18 mouse cellular contexts compared by ENCODE assay signal in the genomic region with DNA sequence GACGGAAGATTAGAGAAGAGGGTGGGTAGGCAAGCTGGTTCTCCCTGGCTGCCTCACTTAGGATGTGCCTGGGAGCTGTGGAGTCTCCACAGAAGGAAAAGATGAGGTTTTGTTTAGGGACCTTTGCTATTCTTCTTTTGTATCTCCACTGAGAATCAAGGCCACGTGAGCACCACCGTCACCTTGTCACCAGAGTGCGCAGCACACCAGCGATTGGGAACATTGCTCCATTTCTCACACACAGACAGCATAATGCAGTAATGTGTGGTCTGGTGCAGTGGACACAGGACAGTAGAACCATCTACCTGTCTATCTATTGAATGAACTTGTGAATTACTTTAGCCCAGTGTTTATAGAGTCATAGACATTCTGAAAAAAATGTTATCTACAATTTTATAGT.
DNase-seq lines count a peak whose midpoint lies in the region; ATAC-seq and TF ChIP-seq lines count a peak whose summit lies in the region.
"Had no signal": no experiment of that assay in that cellular context is flagged by ENCODE, and none has a peak within 500 bp of the region (broad histone marks: within the 10 kb centered on the region; RNA-seq: fewer than 3 reads in every experiment).

No protein-coding gene starts in this region.

- TF ChIP-seq CTCF in forebrain, postnatal 0 days (IDR thresholded peaks at IDR 0.05; ENCODE audit: low read depth), result peak; percentile 40
- TF ChIP-seq CTCF in liver, embryonic 14.5 days (IDR thresholded peaks at IDR 0.05; ENCODE audit: low read depth), result peak; percentile 31
- TF ChIP-seq CTCF in CH12.LX (conservative IDR thresholded peaks at IDR 0.05 in 1 of 2, IDR thresholded peaks at IDR 0.05 in 1 of 2; ENCODE audit: low read depth in 2 of 2, low read length in 2 of 2), result peak in 1 of 2 experiments; percentile 55; a peak in 2 of 4 replicates
- 0 out of 2 replicates have a peak, but pooled peaks have one; percentile 10 for TF ChIP-seq CTCF in bone marrow macrophage, adult 2 months (IDR thresholded peaks at IDR 0.05; ENCODE audit: low read depth, low read length)

- H3K36me3 ChIP-seq in forebrain, postnatal 0 days (ENCODE audit: insufficient read depth), result no peaks in the 10 kb centered on the region
- no peaks in the 10 kb centered on the region for H3K36me3 ChIP-seq in forebrain, embryonic 16.5 days (ENCODE audit: control insufficient read depth, insufficient read depth)
- no peaks in the 10 kb centered on the region for H3K36me3 ChIP-seq in liver, embryonic 14.5 days (replicated peaks; ENCODE audit: control insufficient read depth, insufficient read depth, low read depth)
- H3K36me3 ChIP-seq in liver, embryonic 12.5 days, result no peaks in the 10 kb centered on the region
- H3K36me3 ChIP-seq in CH12.LX (replicated peaks in 1 of 2; ENCODE audit: control insufficient read depth in 1 of 2, insufficient read depth in 1 of 2, low read length in 1 of 2), result no peaks in the 10 kb centered on the region
- H3K36me3 ChIP-seq: heart, embryonic 12.5 days; midbrain, embryonic 10.5 days; neural tube, embryonic 15.5 days had no signal

- dilution Hi-C loops in CH12.LX (cut with MboI; ENCODE audit: extremely low pct_ligation_motif_present, extremely low pct_unique_long_range_greater_than_20kb, low sequenced_read_pairs), result no loop called here

- no peak for ATAC-seq in forebrain, postnatal 0 days
- ATAC-seq in forebrain, embryonic 16.5 days, result no peak
- ATAC-seq in liver, embryonic 14.5 days (ENCODE audit: insufficient read depth), result no peak
- no peak for ATAC-seq in liver, embryonic 12.5 days
- no peak for ATAC-seq in frontal cortex, adult (ENCODE audit: low TSS enrichment)
- ATAC-seq: hindbrain, embryonic 16.5 days had no signal

- no peak for TF ChIP-seq EP300 in liver, embryonic 14.5 days (IDR thresholded peaks at IDR 0.05; ENCODE audit: low read depth)
- no peak for TF ChIP-seq EP300 in CH12.LX (IDR thresholded peaks at IDR 0.05; ENCODE audit: low read length)

- DNase-seq in forebrain, postnatal 0 days, result no peak
- no peak for DNase-seq in liver, embryonic 14.5 days (ENCODE audit: low read depth in 3 of 3, low spot score in 3 of 3)
- DNase-seq in CH12.LX (ENCODE audit: extremely low read depth), result no peak
- DNase-seq in T-cell, adult 2 months (ENCODE audit: low spot score), result no peak
- DNase-seq: cerebellum, adult 8-10 months; heart, postnatal 36 days; kidney, adult 9 months; layer of hippocampus, postnatal 36 days had no signal

- peak; percentile 62 for TF ChIP-seq RAD21 in CH12.LX (IDR thresholded peaks at IDR 0.05; ENCODE audit: low read depth, low read length)

- no peaks in the 10 kb centered on the region for H3K27me3 ChIP-seq in forebrain, postnatal 0 days (ENCODE audit: insufficient read depth, low read length)
- H3K27me3 ChIP-seq in forebrain, embryonic 16.5 days (replicated peaks; ENCODE audit: control insufficient read depth, insufficient read depth, low read length), result no peaks in the 10 kb centered on the region
- no peaks in the 10 kb centered on the region for H3K27me3 ChIP-seq in liver, embryonic 14.5 days (ENCODE audit: control insufficient read depth, insufficient read depth, low read length)
- no peaks in the 10 kb centered on the region for H3K27me3 ChIP-seq in liver, embryonic 12.5 days (replicated peaks)
- H3K27me3 ChIP-seq in CH12.LX (replicated peaks), result peaks cover 1% of the 10 kb centered on the region
- H3K27me3 ChIP-seq: embryonic facial prominence, embryonic 15.5 days; heart, embryonic 12.5 days; neural tube, embryonic 15.5 days had no signal

- no peak for TF ChIP-seq POLR2A in CH12.LX (IDR thresholded peaks at IDR 0.05; ENCODE audit: low read depth, low read length)
- no peak for TF ChIP-seq POLR2A in bone marrow macrophage, adult 2 months (IDR thresholded peaks at IDR 0.05; ENCODE audit: borderline replicate concordance, low read depth, low read length)

- H3K4me1 ChIP-seq in forebrain, postnatal 0 days (ENCODE audit: insufficient read depth), result peaks cover 16% of the 10 kb centered on the region
- H3K4me1 ChIP-seq in forebrain, embryonic 16.5 days (replicated peaks; ENCODE audit: control insufficient read depth, insufficient read depth, low read length), result peaks cover 52% of the 10 kb centered on the region
- no peaks in the 10 kb centered on the region for H3K4me1 ChIP-seq in liver, embryonic 14.5 days (replicated peaks; ENCODE audit: control insufficient read depth in 2 of 2, insufficient read depth in 2 of 2, low read length in 1 of 2)
- H3K4me1 ChIP-seq in liver, embryonic 12.5 days, result peaks cover 5% of the 10 kb centered on the region; the same call in 1 of the 2 replicates
- peaks cover 0 to 10% of the 10 kb centered on the region in 2 experiments; a peak in 2 of 4 replicates for H3K4me1 ChIP-seq in CH12.LX (ENCODE audit: control insufficient read depth in 1 of 2, insufficient read depth in 2 of 2)
- H3K4me1 ChIP-seq in bone marrow macrophage, adult 2 months (ENCODE audit: control insufficient read depth, insufficient read depth, low read length), result no peaks in the 10 kb centered on the region

- no peak overlapping the region for H3K4me3 ChIP-seq in forebrain, postnatal 0 days (ENCODE audit: low read depth, low read length)
- H3K4me3 ChIP-seq in forebrain, embryonic 16.5 days (replicated peaks; ENCODE audit: low read length), result no peak overlapping the region
- no peak overlapping the region for H3K4me3 ChIP-seq in liver, embryonic 14.5 days (ENCODE audit: insufficient read depth in 1 of 2, low read depth in 2 of 2, low read length in 2 of 2)
- no peak overlapping the region for H3K4me3 ChIP-seq in liver, embryonic 12.5 days
- H3K4me3 ChIP-seq in CH12.LX (replicated peaks in 1 of 3; ENCODE audit: low read depth in 2 of 3, low read length in 2 of 3, poor library complexity in 1 of 3), result no peak overlapping the region
- no peak overlapping the region for H3K4me3 ChIP-seq in bone marrow macrophage, adult 2 months (ENCODE audit: insufficient read depth, low read length)
- H3K4me3 ChIP-seq: embryonic facial prominence, embryonic 15.5 days; heart, embryonic 12.5 days; midbrain, embryonic 10.5 days; neural tube, embryonic 15.5 days had no signal

- no peak overlapping the region for H3K4me2 ChIP-seq in forebrain, postnatal 0 days (ENCODE audit: low read depth)
- H3K4me2 ChIP-seq in forebrain, embryonic 16.5 days (ENCODE audit: low read length), result no peak overlapping the region
- H3K4me2 ChIP-seq in liver, embryonic 14.5 days (ENCODE audit: low read depth), result no peak overlapping the region
- H3K4me2 ChIP-seq in liver, embryonic 12.5 days, result no peak overlapping the region
- no peak overlapping the region for H3K4me2 ChIP-seq in CH12.LX (ENCODE audit: insufficient read depth, low read depth, poor library complexity, severe bottlenecking)
- H3K4me2 ChIP-seq: embryonic facial prominence, embryonic 15.5 days; heart, embryonic 12.5 days; liver, embryonic 11.5 days; neural tube, embryonic 15.5 days had no signal

- H3K9ac ChIP-seq in forebrain, postnatal 0 days, result no peak overlapping the region
- H3K9ac ChIP-seq in forebrain, embryonic 16.5 days (replicated peaks; ENCODE audit: low read depth, low read length), result no peak overlapping the region
- no peak overlapping the region for H3K9ac ChIP-seq in liver, embryonic 14.5 days (replicated peaks)
- no peak overlapping the region for H3K9ac ChIP-seq in liver, embryonic 12.5 days
- H3K9ac ChIP-seq in CH12.LX (ENCODE audit: insufficient read depth, low read depth), result no peak overlapping the region
- H3K9ac ChIP-seq: embryonic facial prominence, embryonic 15.5 days; heart, embryonic 12.5 days; neural tube, embryonic 15.5 days had no signal

- no peaks in the 10 kb centered on the region for H3K79me2 ChIP-seq in CH12.LX (replicated peaks; ENCODE audit: control insufficient read depth, extremely low read depth, insufficient read depth, poor library complexity, severe bottlenecking)

- no peak overlapping the region for H3K27ac ChIP-seq in forebrain, postnatal 0 days (ENCODE audit: low read depth, low read length)
- no peak overlapping the region for H3K27ac ChIP-seq in forebrain, embryonic 16.5 days (ENCODE audit: low read length)
- no peak overlapping the region for H3K27ac ChIP-seq in liver, embryonic 14.5 days
- H3K27ac ChIP-seq in liver, embryonic 12.5 days, result no peak overlapping the region
- no peak overlapping the region for H3K27ac ChIP-seq in CH12.LX (ENCODE audit: insufficient read depth, low read depth)
- H3K27ac ChIP-seq in bone marrow macrophage, adult 2 months (ENCODE audit: insufficient read depth, low read depth, low read length), result no peak overlapping the region
- H3K27ac ChIP-seq: embryonic facial prominence, embryonic 15.5 days; midbrain, embryonic 10.5 days; neural tube, embryonic 15.5 days had no signal

- 70% methylated on average over 5 of the region's 5 CpGs for WGBS in forebrain, postnatal 0 days
- 78% methylated on average over 5 of the region's 5 CpGs for whole genome bisulfite sequencing in forebrain, embryonic 16.5 days
- WGBS in liver, embryonic 14.5 days (ENCODE audit: insufficient replicate concordance), result 67% methylated on average over 5 of the region's 5 CpGs
- WGBS in liver, embryonic 12.5 days (ENCODE audit: insufficient replicate concordance), result 74% methylated on average over 5 of the region's 5 CpGs

- in situ Hi-C loops in CH12.LX (cut with MboI; ENCODE audit: low pct_ligation_motif_present, low pct_unique_long_range_greater_than_20kb, low sequenced_read_pairs), result loop anchor here (10.0 to 25.0 kb wide), 2 partner anchors 211 to 264 kb away; no protein-coding TSS in a partner anchor

- H3K9me3 ChIP-seq in forebrain, postnatal 0 days (ENCODE audit: low read length), result no peaks in the 10 kb centered on the region
- H3K9me3 ChIP-seq in forebrain, embryonic 16.5 days (ENCODE audit: control insufficient read depth, low read length), result no peaks in the 10 kb centered on the region
- H3K9me3 ChIP-seq in liver, embryonic 14.5 days (ENCODE audit: control insufficient read depth, low read length), result no peaks in the 10 kb centered on the region
- H3K9me3 ChIP-seq in liver, embryonic 12.5 days (replicated peaks), result no peaks in the 10 kb centered on the region
- no peaks in the 10 kb centered on the region for H3K9me3 ChIP-seq in CH12.LX (replicated peaks; ENCODE audit: low read length)
- H3K9me3 ChIP-seq: embryonic facial prominence, embryonic 15.5 days; midbrain, embryonic 10.5 days; neural tube, embryonic 15.5 days had no signal

TF ChIP-seq in CH12.LX, 34 proteins besides CTCF, POLR2A, EP300 and RAD21:
- TF ChIP-seq SMC3 (IDR thresholded peaks at IDR 0.05; ENCODE audit: low read depth, low read length) (peak; percentile 52), NELFE (IDR thresholded peaks at IDR 0.05; ENCODE audit: low read depth, low read length) (no peak), MXI1 (IDR thresholded peaks at IDR 0.05; ENCODE audit: low read depth, low read length) (no peak)
